Mouse (Mus musculus) erythroblast, embryonic 14.5 days (primary cell): ENCODE measurements around the gene Tmem205. TPM values are rescaled to one million over a fixed set of nuclear protein-coding genes. Genes with fewer than 3 reads are reported as not detected.

Experiments used
- H3K27me3 ChIP-seq: 2 replicates; pipeline ENCODE4 v1.6.1; 2012; ENCODE audit warnings: inconsistent platforms; ENCODE audit not compliant: control insufficient read depth
- H3K36me3 ChIP-seq: 2 replicates; pipeline ENCODE4 v1.6.1; 2012; ENCODE audit warnings: mild to moderate bottlenecking, inconsistent platforms; ENCODE audit not compliant: control insufficient read depth
- H3K4me1 ChIP-seq: 2 replicates; pipeline ENCODE4 v1.6.1; 2012; ENCODE audit warnings: inconsistent platforms; ENCODE audit not compliant: control insufficient read depth
- H3K4me3 ChIP-seq: replicated peaks from 2 replicates; pipeline ENCODE3; 2012; ENCODE audit warnings: moderate library complexity, mild to moderate bottlenecking, inconsistent platforms
- H3K9me3 ChIP-seq: 2 replicates; pipeline ENCODE4 v1.6.1; 2012; ENCODE audit warnings: low read length, inconsistent platforms, mixed read lengths; ENCODE audit not compliant: control insufficient read depth
- GATA1 ChIP-seq: IDR thresholded peaks from 2 replicates; pipeline ENCODE4 v1.6.1; 2012; ENCODE audit warnings: low read length, inconsistent platforms, mixed read lengths
- TAL1 ChIP-seq: IDR thresholded peaks from 3 replicates; pipeline ENCODE4 v1.6.1; 2012; ENCODE audit warnings: low read length, inconsistent platforms, mixed read lengths
- polyA plus RNA-seq: library from polyadenylated mRNA; stranded (reverse); fragments of >175 nt; gene quantifications from 2 replicates; pipeline ENCODE4 v1.2.3, GENCODE M21; 2012

Tmem205 gene
- polyA plus RNA-seq, 1 experiment: 0.10 TPM

- peaks cover 5% of the 10 kb centered on the region; the same call in 1 of the 2 replicates for H3K27me3 ChIP-seq
- H3K9me3 ChIP-seq: no peaks in the 10 kb centered on the region
- peak overlapping the region; percentile 99 for H3K4me3 ChIP-seq
- peaks cover 78% of the 10 kb centered on the region for H3K4me1 ChIP-seq
- TF ChIP-seq TAL1: no peak
- no peak for TF ChIP-seq GATA1
- peaks cover 69% of the 10 kb centered on the region for H3K36me3 ChIP-seq
These were observed 32.8 kb upstream of the Tmem205 start for GRCm38 (mm10) chr9:21960135-21960534.

DNA sequence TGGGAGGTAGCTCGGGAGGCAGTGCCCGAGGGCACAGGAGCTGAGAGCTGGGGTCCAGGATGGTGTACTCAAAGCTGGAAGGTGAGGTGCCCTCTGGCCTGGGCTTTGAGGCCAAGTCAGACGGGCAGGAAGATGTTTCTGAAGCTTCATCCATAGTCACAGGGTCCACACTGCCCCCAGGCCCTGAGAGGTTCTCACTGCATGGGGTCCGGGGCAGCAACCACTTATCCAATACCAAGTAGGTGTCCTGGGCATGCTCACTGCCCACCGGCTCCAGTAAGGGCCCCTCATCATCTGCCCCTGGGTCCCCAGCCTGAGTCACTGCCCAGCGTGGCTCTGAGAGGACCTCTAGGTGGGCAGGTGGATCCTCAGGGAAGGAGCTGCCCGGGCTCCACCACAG lies 31.9 kb upstream of the Tmem205 start:
- TF ChIP-seq TAL1 (no peak), GATA1 (no peak)
- Histone ChIP-seq H3K4me1 (peaks cover 75% of the 10 kb centered on the region), H3K36me3 (peaks cover 69% of the 10 kb centered on the region), H3K27me3 (peaks cover 5% of the 10 kb centered on the region; the same call in 1 of the 2 replicates), H3K9me3 (no peaks in the 10 kb centered on the region), H3K4me3 (peak overlapping the region; percentile 99)

- H3K27me3 ChIP-seq: peaks cover 5% of the 10 kb centered on the region; the same call in 1 of the 2 replicates
- no peaks in the 10 kb centered on the region for H3K9me3 ChIP-seq
- peaks cover 69% of the 10 kb centered on the region for H3K36me3 ChIP-seq
- TF ChIP-seq GATA1 (no peak), TAL1 (no peak)
- H3K4me1 ChIP-seq: peaks cover 69% of the 10 kb centered on the region
- peak overlapping the region; percentile 99 for H3K4me3 ChIP-seq
These were observed 31.0 kb upstream of the Tmem205 start for GRCm38 (mm10) chr9:21958372-21958771.

DNA sequence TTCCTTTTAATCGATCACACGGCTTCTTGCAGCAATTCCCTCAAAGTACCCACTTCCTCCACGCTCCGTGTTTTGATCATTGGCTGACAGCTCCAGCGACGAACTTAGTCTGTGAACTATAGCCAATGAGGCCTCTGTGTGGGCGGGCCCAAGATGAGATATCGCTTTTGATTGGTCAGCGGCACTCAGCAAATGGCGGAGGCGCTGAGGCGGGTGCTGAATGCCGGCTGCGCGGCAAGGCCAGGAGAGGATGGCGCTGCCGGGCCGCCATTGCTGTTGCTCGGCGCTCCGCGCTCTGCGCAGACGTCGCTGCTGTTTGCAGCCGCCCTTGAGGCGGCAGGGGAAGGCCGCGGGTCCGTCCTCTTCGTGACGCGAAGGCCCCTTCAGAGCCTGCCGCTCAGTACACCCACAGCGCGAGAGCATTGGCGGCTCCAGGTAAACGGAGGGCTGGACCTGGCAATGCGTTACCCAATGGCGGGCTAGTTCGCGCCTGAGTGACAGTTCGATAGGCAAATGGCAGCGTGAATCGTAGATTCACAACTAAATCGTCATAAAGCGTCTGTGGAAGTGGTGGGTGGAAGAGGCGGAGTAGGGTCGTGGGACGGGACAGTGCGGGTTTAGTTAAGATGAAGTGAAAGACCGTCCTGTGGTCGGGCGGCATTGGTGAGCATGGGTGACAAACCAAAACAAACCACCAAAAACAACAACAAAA lies 28.4 kb upstream of the Tmem205 start, which contains the start of gene Swsap1:
Gene Swsap1 (plus strand): TSS at position 186 of the 712 bp plus-strand sequence.
- TF ChIP-seq TAL1 (no peak), GATA1 (no peak)
- Histone ChIP-seq H3K36me3 (peaks cover 44% of the 10 kb centered on the region), H3K27me3 (peaks cover 5% of the 10 kb centered on the region; the same call in 1 of the 2 replicates), H3K4me3 (peak within 1 kb of the TSS; percentile 73), H3K9me3 (peaks cover 2% of the 10 kb centered on the region; the same call in 1 of the 2 replicates), H3K4me1 (peaks cover 59% of the 10 kb centered on the region)

DNA sequence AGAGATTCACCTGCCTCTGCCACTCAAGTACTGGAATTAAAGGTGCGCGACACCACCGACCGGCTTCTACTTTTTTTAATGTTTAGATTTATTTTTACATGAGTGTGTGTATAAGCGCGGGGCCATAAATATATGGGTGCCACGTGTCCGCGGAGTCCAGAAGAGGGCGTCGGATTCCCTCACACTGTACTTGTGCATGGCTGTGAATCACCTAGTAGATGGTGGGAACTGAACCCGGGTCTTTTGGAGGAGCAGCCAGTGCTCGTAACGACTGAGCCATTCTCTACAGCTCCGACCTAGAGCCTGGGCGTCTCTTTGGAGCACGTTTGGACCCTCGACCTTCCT lies 27.8 kb upstream of the Tmem205 start:
- Histone ChIP-seq H3K27me3 (peaks cover 5% of the 10 kb centered on the region; the same call in 1 of the 2 replicates), H3K36me3 (peaks cover 39% of the 10 kb centered on the region), H3K4me3 (peak overlapping the region; percentile 73), H3K9me3 (peaks cover 2% of the 10 kb centered on the region; the same call in 1 of the 2 replicates), H3K4me1 (peaks cover 53% of the 10 kb centered on the region)
- TF ChIP-seq TAL1 (no peak), GATA1 (no peak)

GRCm38 (mm10) chr9:21954635-21955034 lies 27.3 kb upstream of the Tmem205 start:
- Histone ChIP-seq H3K9me3 (peaks cover 2% of the 10 kb centered on the region; the same call in 1 of the 2 replicates), H3K4me3 (peak overlapping the region; percentile 73), H3K4me1 (peaks cover 48% of the 10 kb centered on the region), H3K36me3 (peaks cover 33% of the 10 kb centered on the region), H3K27me3 (peaks cover 5% of the 10 kb centered on the region; the same call in 1 of the 2 replicates)
- TF ChIP-seq GATA1 (no peak), TAL1 (no peak)

- H3K4me3 ChIP-seq: no peak overlapping the region
- no peak for TF ChIP-seq TAL1
- no peak for TF ChIP-seq GATA1
- H3K27me3 ChIP-seq: peaks cover 6% of the 10 kb centered on the region
- peaks cover 2% of the 10 kb centered on the region; the same call in 1 of the 2 replicates for H3K9me3 ChIP-seq
- H3K36me3 ChIP-seq: peaks cover 23% of the 10 kb centered on the region
- H3K4me1 ChIP-seq: peaks cover 37% of the 10 kb centered on the region
These were observed 26.2 kb upstream of the Tmem205 start for GRCm38 (mm10) chr9:21953600-21953999.

DNA sequence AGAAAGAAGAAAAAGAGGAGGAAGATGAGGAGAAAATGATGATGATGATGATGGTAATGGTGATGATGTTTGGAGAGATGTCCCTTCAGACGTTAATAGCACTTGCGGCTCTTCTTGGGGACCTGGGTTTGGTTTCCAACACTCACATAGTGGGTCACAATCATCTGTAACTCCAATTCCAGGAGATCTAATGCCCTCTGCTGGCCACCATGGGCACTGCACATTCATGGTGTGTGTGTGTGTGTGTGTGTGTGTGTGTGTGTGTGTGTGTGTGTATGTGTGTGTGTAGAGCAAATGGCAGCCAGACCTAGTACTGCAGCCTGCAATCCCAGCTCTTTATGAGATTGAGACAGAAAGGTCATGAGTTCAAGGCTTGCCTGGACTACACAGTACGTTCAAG lies 24.6 kb upstream of the Tmem205 start:
- Histone ChIP-seq H3K4me3 (no peak overlapping the region), H3K9me3 (peaks cover 2% of the 10 kb centered on the region; the same call in 1 of the 2 replicates), H3K4me1 (peaks cover 27% of the 10 kb centered on the region), H3K36me3 (peaks cover 7% of the 10 kb centered on the region), H3K27me3 (peaks cover 23% of the 10 kb centered on the region)
- no peak for TF ChIP-seq GATA1
- TF ChIP-seq TAL1: no peak

- no peaks in the 10 kb centered on the region for H3K36me3 ChIP-seq
- H3K27me3 ChIP-seq: peaks cover 28% of the 10 kb centered on the region
- peaks cover 2% of the 10 kb centered on the region; the same call in 1 of the 2 replicates for H3K9me3 ChIP-seq
- H3K4me1 ChIP-seq: peaks cover 15% of the 10 kb centered on the region
- TF ChIP-seq GATA1: no peak
- no peak for TF ChIP-seq TAL1
- H3K4me3 ChIP-seq: no peak overlapping the region
These were observed 23.0 kb upstream of the Tmem205 start for GRCm38 (mm10) chr9:21950322-21950721.
